Mouse (Mus musculus): ENCODE data around the gene Tst.

DNA sequence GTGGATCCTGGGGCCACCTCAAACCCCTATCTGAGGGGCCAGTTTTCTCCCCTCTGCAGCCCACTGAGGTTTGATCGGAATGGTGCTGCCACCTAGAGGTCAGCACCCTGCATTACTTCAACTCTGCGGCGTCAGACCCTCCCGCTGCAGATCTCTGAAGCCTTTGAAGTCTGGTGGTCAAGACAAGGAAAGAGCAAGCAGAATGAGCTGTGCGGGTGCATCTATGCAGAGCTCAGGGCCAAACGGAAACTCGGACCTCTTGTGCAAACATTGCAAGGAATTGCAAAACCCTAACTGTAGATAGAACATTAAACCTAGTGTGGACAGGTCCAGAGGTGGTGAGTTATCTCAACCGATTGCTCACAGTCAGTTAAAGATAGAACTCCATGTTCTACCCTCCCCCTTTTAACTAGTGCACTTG is 36.8 kb downstream of the Tst start:
- no peak for TF ChIP-seq GATA1 (IDR thresholded peaks at IDR 0.05; ENCODE audit: borderline replicate concordance, low read length)
- peak; percentile 62; the same call in 1 of the 2 replicates for TF ChIP-seq CTCF (IDR thresholded peaks at IDR 0.05; ENCODE audit: low read depth, low read length)
- TF ChIP-seq TAL1 (conservative IDR thresholded peaks at IDR 0.05; ENCODE audit: low read depth, low read length): no peak

All from G1E (cell line).